Mouse (Mus musculus) lung, embryonic 16.5 days (tissue): ENCODE data around the gene Napsa. TPM values are rescaled to one million over a fixed set of nuclear protein-coding genes. Genes with fewer than 3 reads are reported as not detected.

Source experiments
- ATAC-seq: fragments of 200-750 bp; cut with Nextera tagmentation; 2 replicates; pipeline ENCODE4 v1.8.0; 2017; ENCODE audit warnings: low read depth, mild to moderate bottlenecking, moderate library complexity
- H3K27ac ChIP-seq: fragments of 300-500 bp; sonication (generic); 2 replicates; pipeline ENCODE4 v1.5.1; 2014; ENCODE audit warnings: mild to moderate bottlenecking, control low read depth, low read length
- H3K27me3 ChIP-seq: fragments of 300-500 bp; sonication (generic); 2 replicates; pipeline ENCODE4 v1.6.1; 2014; ENCODE audit warnings: low read depth, low read length, mixed read lengths; ENCODE audit not compliant: control insufficient read depth, insufficient read depth
- H3K36me3 ChIP-seq: fragments of 300-500 bp; sonication (generic); 2 replicates; pipeline ENCODE4 v1.6.1; 2014; ENCODE audit warnings: low read length; ENCODE audit not compliant: control insufficient read depth, insufficient read depth
- H3K4me1 ChIP-seq: fragments of 300-500 bp; sonication (generic); replicated peaks from 2 replicates; pipeline ENCODE4 v1.6.1; 2014; ENCODE audit warnings: low read length, mixed read lengths; ENCODE audit not compliant: control insufficient read depth, insufficient read depth
- H3K4me2 ChIP-seq: fragments of 300-500 bp; sonication (generic); 2 replicates; pipeline ENCODE4 v1.6.1; 2014; ENCODE audit warnings: low read depth, low read length, control low read depth
- H3K4me3 ChIP-seq: fragments of 300-500 bp; sonication (generic); 2 replicates; pipeline ENCODE4 v1.5.1; 2014; ENCODE audit warnings: mild to moderate bottlenecking, low read length, control low read depth
- H3K9ac ChIP-seq: fragments of 300-500 bp; sonication (generic); 2 replicates; pipeline ENCODE4 v1.6.1; 2014; ENCODE audit warnings: low read length, control low read depth
- H3K9me3 ChIP-seq: fragments of 300-500 bp; sonication (generic); 2 replicates; pipeline ENCODE4 v1.6.1; 2016; ENCODE audit warnings: low read length; ENCODE audit not compliant: control insufficient read depth
- WGBS: fragments of 180-500 bp; shearing (Covaris S2); extraction: QIAGEN DNeasy Blood & Tissue Kit; methylation state at CpG from one replicate; pipeline ENCODE4 v1.1.7; 2014; 5-methylcytosine and 5-hydroxymethylcytosine counted together
- polyA plus RNA-seq: library from polyadenylated mRNA; unstranded; fragments of >200 nt; fragmentation: Nextera tagmentation; extraction: Ambion mirVana; gene quantifications from 2 replicates; pipeline ENCODE4 v1.2.1, GENCODE M21; 2015

Gene Napsa
- polyA plus RNA-seq, 1 experiment from 2014 or later, result 93.0 TPM

- Histone ChIP-seq H3K9ac (no peak overlapping the region), H3K9me3 (peaks cover 2% of the 10 kb centered on the region; the same call in 1 of the 2 replicates), H3K4me3 (no peak overlapping the region), H3K27ac (no peak overlapping the region), H3K4me1 (no peaks in the 10 kb centered on the region), H3K4me2 (no peak overlapping the region), H3K27me3 (no peaks in the 10 kb centered on the region), H3K36me3 (peaks cover 14% of the 10 kb centered on the region)
- ATAC-seq, result no peak; the same call in 1 of the 2 replicates
- 29% methylated on average over 18 of the region's 18 CpGs for WGBS
These were observed 51.7 kb downstream of the Napsa start for GRCm38 (mm10) chr7:44623714-44624542.

DNA sequence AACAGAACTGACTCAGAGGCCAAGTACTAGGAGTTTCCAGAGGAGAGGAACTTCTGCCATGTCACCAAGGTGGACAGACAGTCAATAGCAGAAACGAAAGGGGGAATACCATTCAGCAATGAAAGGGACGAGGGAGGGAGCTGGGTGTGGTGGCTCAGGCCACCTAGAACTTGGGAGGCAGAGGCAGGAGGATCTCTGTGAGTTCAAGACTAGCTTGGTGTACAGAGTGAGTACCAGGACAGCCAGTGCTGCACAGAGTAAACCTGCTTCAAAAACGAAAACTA, 52.3 kb downstream of the Napsa start:
- Histone ChIP-seq H3K4me3 (no peak overlapping the region), H3K36me3 (peaks cover 12% of the 10 kb centered on the region), H3K4me1 (no peaks in the 10 kb centered on the region), H3K27ac (no peak overlapping the region), H3K9ac (no peak overlapping the region), H3K27me3 (no peaks in the 10 kb centered on the region), H3K9me3 (peaks cover 2% of the 10 kb centered on the region; the same call in 1 of the 2 replicates), H3K4me2 (no peak overlapping the region)
- 66% methylated on average over 3 of the region's 3 CpGs for WGBS
- no peak for ATAC-seq

- Histone ChIP-seq H3K4me1 (no peaks in the 10 kb centered on the region), H3K9ac (no peak overlapping the region), H3K27ac (no peak overlapping the region), H3K27me3 (no peaks in the 10 kb centered on the region), H3K4me2 (no peak overlapping the region), H3K9me3 (peaks cover 2% of the 10 kb centered on the region; the same call in 1 of the 2 replicates), H3K36me3 (peaks cover 8% of the 10 kb centered on the region), H3K4me3 (no peak overlapping the region)
- ATAC-seq, result no peak
- 61% methylated on average over 14 of the region's 14 CpGs for WGBS
These were observed 52.6 kb downstream of the Napsa start for GRCm38 (mm10) chr7:44624828-44625227.

- H3K27ac ChIP-seq, result no peak overlapping the region
- ATAC-seq, result no peak
- no peaks in the 10 kb centered on the region; the same call in 1 of the 2 replicates for H3K4me1 ChIP-seq
- H3K9me3 ChIP-seq, result no peaks in the 10 kb centered on the region; the same call in 1 of the 2 replicates
- H3K9ac ChIP-seq, result no peak overlapping the region
- no peak overlapping the region for H3K4me2 ChIP-seq
- peaks cover 6% of the 10 kb centered on the region; the same call in 1 of the 2 replicates for H3K36me3 ChIP-seq
- 83% methylated on average over 13 of the region's 13 CpGs for WGBS
- no peaks in the 10 kb centered on the region for H3K27me3 ChIP-seq
- H3K4me3 ChIP-seq, result no peak overlapping the region
These were observed 53.3 kb downstream of the Napsa start for GRCm38 (mm10) chr7:44625241-44626067.

GRCm38 (mm10) chr7:44626068-44626385, 53.8 kb downstream of the Napsa start:
- no peak overlapping the region for H3K9ac ChIP-seq
- ATAC-seq, result no peak
- no peaks in the 10 kb centered on the region for H3K27me3 ChIP-seq
- H3K36me3 ChIP-seq, result peaks cover 6% of the 10 kb centered on the region; the same call in 1 of the 2 replicates
- no peak overlapping the region for H3K27ac ChIP-seq
- no peak overlapping the region for H3K4me3 ChIP-seq
- no peaks in the 10 kb centered on the region for H3K9me3 ChIP-seq
- no peaks in the 10 kb centered on the region; the same call in 1 of the 2 replicates for H3K4me1 ChIP-seq
- 57% methylated on average over 1 of the region's 1 CpGs for WGBS
- no peak overlapping the region for H3K4me2 ChIP-seq

- peaks cover 6% of the 10 kb centered on the region; the same call in 1 of the 2 replicates for H3K36me3 ChIP-seq
- H3K4me2 ChIP-seq, result no peak overlapping the region
- WGBS, result 83% methylated on average over 13 of the region's 13 CpGs
- H3K27ac ChIP-seq, result no peak overlapping the region
- H3K9ac ChIP-seq, result no peak overlapping the region
- no peaks in the 10 kb centered on the region for H3K27me3 ChIP-seq
- no peak for ATAC-seq
- H3K4me1 ChIP-seq, result no peaks in the 10 kb centered on the region; the same call in 1 of the 2 replicates
- H3K4me3 ChIP-seq, result no peak overlapping the region
- no peaks in the 10 kb centered on the region for H3K9me3 ChIP-seq
These were observed 54.8 kb downstream of the Napsa start for GRCm38 (mm10) chr7:44626966-44627365.

DNA sequence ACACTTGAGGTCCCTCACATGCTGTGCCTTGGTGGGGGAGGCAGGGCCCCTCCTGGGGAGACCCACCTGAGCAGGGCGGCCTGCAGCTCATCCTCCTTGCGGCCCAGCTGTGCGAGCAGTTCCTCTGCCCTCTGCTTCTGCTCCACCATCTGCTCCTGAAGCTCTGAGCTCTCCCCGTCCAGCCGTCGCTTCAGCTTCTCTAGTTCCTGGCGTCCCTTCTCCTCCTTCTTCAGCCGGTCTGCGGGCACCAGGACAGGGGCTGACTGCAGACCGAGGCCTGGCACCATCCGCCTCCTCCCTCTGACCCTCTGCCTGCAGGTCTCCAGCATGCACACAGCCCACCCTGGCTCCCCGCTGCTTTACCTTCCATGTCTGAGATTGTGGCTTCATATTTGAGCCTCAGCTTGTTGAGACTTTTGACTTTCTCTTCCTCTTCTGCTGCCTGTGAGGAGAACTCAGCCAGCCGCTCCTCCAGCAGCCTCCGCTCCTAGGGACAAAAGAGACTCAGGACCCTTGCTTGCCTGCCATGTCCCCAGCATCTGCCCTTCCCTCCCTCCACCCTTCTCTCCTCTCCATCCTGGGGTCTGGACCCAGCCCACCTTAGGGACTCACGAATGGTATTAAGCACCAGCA, 56.3 kb downstream of the Napsa start:
- no peaks in the 10 kb centered on the region for H3K9me3 ChIP-seq
- ATAC-seq, result no peak
- no peak overlapping the region for H3K27ac ChIP-seq
- H3K4me2 ChIP-seq, result no peak overlapping the region
- H3K9ac ChIP-seq, result no peak overlapping the region
- 83% methylated on average over 15 of the region's 15 CpGs for WGBS
- H3K4me1 ChIP-seq, result no peaks in the 10 kb centered on the region; the same call in 1 of the 2 replicates
- H3K4me3 ChIP-seq, result no peak overlapping the region
- H3K27me3 ChIP-seq, result no peaks in the 10 kb centered on the region
- H3K36me3 ChIP-seq, result peaks cover 2% of the 10 kb centered on the region; the same call in 1 of the 2 replicates

DNA sequence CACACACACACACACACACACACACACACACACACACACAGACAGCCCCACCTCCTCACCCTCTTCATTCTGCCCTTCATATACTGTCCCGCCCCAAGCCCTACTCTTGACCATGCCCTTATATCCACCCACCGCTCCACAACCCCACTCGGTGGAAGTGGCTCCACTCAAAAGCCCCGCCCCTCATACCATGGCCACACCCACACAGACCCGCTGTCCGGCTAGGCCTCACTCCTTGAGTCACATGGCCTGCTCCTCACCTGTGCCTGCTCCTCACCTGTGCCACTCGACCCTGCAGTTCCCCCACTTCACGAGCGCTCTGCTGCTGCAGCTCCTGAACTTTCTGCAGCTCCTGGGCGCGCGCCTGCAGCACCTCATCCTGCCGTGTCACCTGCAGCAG, 58.3 kb downstream of the Napsa start:
- H3K4me3 ChIP-seq, result no peak overlapping the region
- WGBS, result 37% methylated on average over 13 of the region's 13 CpGs
- H3K9me3 ChIP-seq, result no peaks in the 10 kb centered on the region
- H3K4me1 ChIP-seq, result no peaks in the 10 kb centered on the region; the same call in 1 of the 2 replicates
- no peak overlapping the region for H3K9ac ChIP-seq
- no peaks in the 10 kb centered on the region for H3K27me3 ChIP-seq
- peak; percentile 95 for ATAC-seq
- peaks cover 2% of the 10 kb centered on the region; the same call in 1 of the 2 replicates for H3K36me3 ChIP-seq
- H3K27ac ChIP-seq, result no peak overlapping the region; the same call in 1 of the 2 replicates
- no peak overlapping the region for H3K4me2 ChIP-seq

GRCm38 (mm10) chr7:44632676-44633075, 60.5 kb downstream of the Napsa start:
- H3K4me3 ChIP-seq, result no peak overlapping the region
- H3K4me1 ChIP-seq, result no peaks in the 10 kb centered on the region; the same call in 1 of the 2 replicates
- H3K27ac ChIP-seq, result no peak overlapping the region
- H3K9ac ChIP-seq, result no peak overlapping the region
- WGBS, result 39% methylated on average over 13 of the region's 13 CpGs
- no peaks in the 10 kb centered on the region for H3K9me3 ChIP-seq
- no peaks in the 10 kb centered on the region for H3K36me3 ChIP-seq
- no peaks in the 10 kb centered on the region for H3K27me3 ChIP-seq
- ATAC-seq, result no peak
- no peak overlapping the region for H3K4me2 ChIP-seq
